Mouse (Mus musculus) intestine, embryonic 15.5 days (tissue): ENCODE measurements around the gene Mapk11. TPM values are rescaled to one million over a fixed set of nuclear protein-coding genes. Genes with fewer than 3 reads are reported as not detected.
A peak's percentile ranks its signal among the peaks of the same experiment; 100 is the strongest.

Experiments
- ATAC-seq: fragments of 200-750 bp; cut with Nextera tagmentation; 2 replicates; pipeline ENCODE4 v1.8.0; 2017; ENCODE audit warnings: moderate TSS enrichment, moderate library complexity
- H3K27ac ChIP-seq: fragments of 300-500 bp; sonication (generic); 2 replicates; pipeline ENCODE4 v1.5.1; 2015; ENCODE audit warnings: mild to moderate bottlenecking, inconsistent platforms
- H3K27me3 ChIP-seq: fragments of 300-500 bp; sonication (generic); replicated peaks from 2 replicates; pipeline ENCODE4 v1.6.1; 2015; ENCODE audit warnings: inconsistent platforms
- H3K36me3 ChIP-seq: fragments of 300-500 bp; sonication (generic); 2 replicates; pipeline ENCODE4 v1.6.1; 2015; ENCODE audit warnings: inconsistent platforms
- H3K4me1 ChIP-seq: fragments of 300-500 bp; sonication (generic); replicated peaks from 2 replicates; pipeline ENCODE4 v1.6.1; 2015; ENCODE audit warnings: inconsistent platforms
- H3K4me2 ChIP-seq: fragments of 300-500 bp; sonication (generic); replicated peaks from 2 replicates; pipeline ENCODE4 v1.6.1; 2015; ENCODE audit warnings: mild to moderate bottlenecking, inconsistent platforms
- H3K4me3 ChIP-seq: fragments of 300-500 bp; sonication (generic); replicated peaks from 2 replicates; pipeline ENCODE4 v1.5.1; 2015; ENCODE audit warnings: inconsistent platforms
- H3K9ac ChIP-seq: fragments of 300-500 bp; sonication (generic); 2 replicates; pipeline ENCODE4 v1.6.1; 2015; ENCODE audit warnings: inconsistent platforms
- H3K9me3 ChIP-seq: fragments of 300-500 bp; sonication (generic); 2 replicates; pipeline ENCODE4 v1.6.1; 2016; ENCODE audit warnings: inconsistent platforms
- WGBS: fragments of 180-500 bp; shearing (Covaris S2); methylation state at CpG from one replicate; pipeline ENCODE4 v1.1.7; 2015; 5-methylcytosine and 5-hydroxymethylcytosine counted together
- polyA plus RNA-seq: library from polyadenylated mRNA; unstranded; fragments of >200 nt; fragmentation: Nextera tagmentation; extraction: Ambion mirVana; gene quantifications from 2 replicates; pipeline ENCODE4 v1.2.1, GENCODE M21; 2015

Gene Mapk11
- polyA plus RNA-seq, 1 experiment from 2014 or later = 6.0 TPM

GRCm38 (mm10) chr15:89137378-89138045 is 11.9 kb downstream of the Mapk11 start:
- no peak for ATAC-seq
- 72% methylated on average over 11 of the region's 11 CpGs for WGBS
- Histone ChIP-seq H3K4me3 (no peak overlapping the region), H3K9me3 (no peaks in the 10 kb centered on the region), H3K36me3 (no peaks in the 10 kb centered on the region), H3K27ac (no peak overlapping the region), H3K4me2 (no peak overlapping the region), H3K9ac (no peak overlapping the region), H3K4me1 (peaks cover 18% of the 10 kb centered on the region), H3K27me3 (peaks cover 28% of the 10 kb centered on the region)

- Histone ChIP-seq H3K27me3 (peaks cover 27% of the 10 kb centered on the region), H3K27ac (no peak overlapping the region), H3K4me2 (no peak overlapping the region), H3K9ac (no peak overlapping the region), H3K36me3 (no peaks in the 10 kb centered on the region), H3K4me3 (no peak overlapping the region), H3K4me1 (peaks cover 16% of the 10 kb centered on the region), H3K9me3 (no peaks in the 10 kb centered on the region)
- ATAC-seq = no peak
- WGBS = 95% methylated on average over 5 of the region's 5 CpGs
These were observed 12.8 kb downstream of the Mapk11 start for GRCm38 (mm10) chr15:89136461-89137155.

- Histone ChIP-seq H3K9ac (no peak overlapping the region), H3K27ac (no peak overlapping the region), H3K4me1 (peaks cover 16% of the 10 kb centered on the region), H3K4me2 (no peak overlapping the region), H3K27me3 (no peaks in the 10 kb centered on the region), H3K9me3 (no peaks in the 10 kb centered on the region), H3K36me3 (no peaks in the 10 kb centered on the region), H3K4me3 (no peak overlapping the region)
- ATAC-seq = no peak
- 86% methylated on average over 3 of the region's 3 CpGs for WGBS
These were observed 18.1 kb downstream of the Mapk11 start for GRCm38 (mm10) chr15:89131316-89131715.

- no peak overlapping the region for H3K4me2 ChIP-seq
- H3K9me3 ChIP-seq = no peaks in the 10 kb centered on the region
- no peak for ATAC-seq
These were observed 19.2 kb downstream of the Mapk11 start for GRCm38 (mm10) chr15:89130245-89130644.

DNA sequence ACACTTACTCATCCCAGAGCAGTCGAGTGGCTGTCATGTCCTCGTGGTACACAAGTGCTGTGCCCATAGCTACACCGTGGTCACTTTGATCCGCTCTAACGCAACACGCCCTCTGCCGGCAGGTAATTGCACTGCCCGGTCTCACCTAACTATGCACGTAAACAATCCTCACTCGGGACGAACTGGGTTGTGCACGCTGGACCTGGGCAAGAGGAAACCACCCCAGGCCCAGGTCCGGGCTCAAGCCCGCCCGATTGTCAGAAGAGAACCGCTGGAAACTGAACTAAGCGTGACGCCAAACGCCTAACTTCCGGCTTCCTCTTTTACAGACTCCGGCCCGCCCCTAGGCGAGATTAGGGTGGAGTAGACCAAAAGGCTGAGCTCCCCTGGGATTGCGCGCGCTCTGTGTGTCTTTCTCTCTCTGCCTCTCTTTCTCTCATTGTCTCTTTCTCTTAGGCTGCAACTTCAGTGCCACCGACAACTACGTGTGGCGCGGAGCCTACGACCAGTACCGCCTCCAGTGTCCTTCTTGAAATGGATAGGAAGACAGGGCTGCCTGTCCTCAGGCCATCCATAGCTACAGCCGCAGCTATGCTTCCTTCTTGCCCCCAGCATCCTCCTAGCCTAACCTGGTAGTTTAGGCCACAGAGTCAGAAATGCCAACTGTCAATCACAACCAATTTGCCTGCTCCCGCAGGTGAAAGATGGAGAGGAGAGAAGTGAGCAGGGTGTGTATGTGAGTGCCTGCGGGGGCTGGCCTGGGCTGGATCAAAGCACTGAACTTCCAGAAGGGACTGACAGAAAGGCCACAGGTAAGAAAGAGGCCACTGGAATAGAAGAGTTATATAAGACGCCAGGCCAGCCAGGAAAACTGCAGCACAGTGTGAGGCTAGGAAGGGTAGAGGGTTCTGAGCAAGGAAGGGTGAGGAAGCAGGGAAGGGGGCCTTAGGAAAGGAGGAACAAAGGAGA is 20.8 kb downstream of the Mapk11 start, which contains the start of gene Hdac10:
Gene Hdac10, minus strand, starts transcription at position 319 of the 969 bp plus-strand sequence.
- H3K4me2 ChIP-seq = peak within 1 kb of the TSS; percentile 91
- peak within 1 kb of the TSS; percentile 87 for H3K27ac ChIP-seq
- H3K9me3 ChIP-seq = no peaks in the 10 kb centered on the region
- peak within 1 kb of the TSS; percentile 68 for H3K9ac ChIP-seq
- peak; percentile 92 for ATAC-seq
- H3K4me3 ChIP-seq = peak within 1 kb of the TSS; percentile 65
- 2% methylated on average over 36 of the region's 36 CpGs for WGBS
- H3K27me3 ChIP-seq = no peaks in the 10 kb centered on the region
- peaks cover 22% of the 10 kb centered on the region for H3K4me1 ChIP-seq
- H3K36me3 ChIP-seq = no peaks in the 10 kb centered on the region

More at GRCm38 (mm10) chr15:89130245-89130644, 19.2 kb downstream of the Mapk11 start:
- Histone ChIP-seq H3K4me1 (peaks cover 16% of the 10 kb centered on the region), H3K27ac (no peak overlapping the region), H3K9ac (no peak overlapping the region), H3K4me3 (no peak overlapping the region), H3K27me3 (no peaks in the 10 kb centered on the region), H3K36me3 (no peaks in the 10 kb centered on the region)

DNA sequence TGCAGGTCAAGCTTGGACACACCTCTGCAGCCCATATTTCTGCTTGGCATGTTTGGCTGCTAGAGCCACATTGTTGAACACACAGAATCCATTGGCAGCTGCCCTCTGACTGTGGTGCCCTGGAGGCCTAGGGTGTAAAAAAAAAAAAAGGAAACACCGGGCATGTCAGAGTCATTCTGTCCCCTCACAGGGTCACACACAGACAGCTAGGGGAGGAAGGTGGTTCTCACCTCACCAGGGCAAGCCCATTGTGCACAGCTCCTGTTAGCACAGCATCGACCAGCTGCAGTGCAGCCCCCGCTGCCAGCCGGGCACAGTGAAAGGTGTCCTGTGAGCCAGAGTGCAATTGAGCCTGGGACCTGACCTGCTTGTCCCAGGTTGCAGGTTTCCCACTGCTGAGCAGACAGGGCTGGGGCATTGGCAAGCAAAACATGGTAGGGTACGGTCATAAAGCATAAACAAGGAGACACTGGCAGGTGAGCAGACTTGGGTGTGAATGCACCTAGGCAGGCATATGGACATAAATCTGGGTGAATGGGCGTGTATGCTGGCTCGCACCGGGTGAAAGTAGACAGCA is 22.0 kb downstream of the Mapk11 start:
- H3K27me3 ChIP-seq = no peaks in the 10 kb centered on the region
- H3K36me3 ChIP-seq = no peaks in the 10 kb centered on the region
- H3K4me1 ChIP-seq = peaks cover 28% of the 10 kb centered on the region
- ATAC-seq = no peak
- H3K9me3 ChIP-seq = no peaks in the 10 kb centered on the region
- peak overlapping the region; percentile 68; the same call in 1 of the 2 replicates for H3K9ac ChIP-seq
- 73% methylated on average over 8 of the region's 8 CpGs for WGBS
- peak overlapping the region; percentile 91 for H3K4me2 ChIP-seq
- no peak overlapping the region for H3K27ac ChIP-seq
- H3K4me3 ChIP-seq = peak overlapping the region; percentile 65

DNA sequence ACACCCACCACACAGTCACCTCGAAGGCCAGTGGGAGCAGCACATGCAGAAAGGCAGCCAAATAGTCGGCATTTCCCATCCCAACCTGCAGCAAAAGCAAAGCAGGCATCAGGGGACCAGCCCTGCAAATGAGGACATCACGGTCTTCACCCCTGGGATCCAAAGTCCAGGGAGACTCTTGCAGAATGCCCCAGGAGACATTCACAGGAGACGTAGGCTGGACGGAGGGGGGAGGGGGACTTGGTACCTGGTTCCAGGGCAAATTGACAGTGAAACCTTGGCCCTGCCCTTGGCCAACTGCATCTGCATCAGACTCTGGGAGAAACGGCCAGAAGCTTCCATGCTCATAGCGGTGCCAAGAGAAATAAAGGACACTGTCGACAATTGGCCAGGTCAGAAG is 22.8 kb downstream of the Mapk11 start:
- no peak overlapping the region for H3K27ac ChIP-seq
- ATAC-seq = no peak
- H3K4me3 ChIP-seq = no peak overlapping the region
- 89% methylated on average over 8 of the region's 8 CpGs for WGBS
- H3K36me3 ChIP-seq = no peaks in the 10 kb centered on the region
- H3K9ac ChIP-seq = no peak overlapping the region
- no peak overlapping the region for H3K4me2 ChIP-seq
- H3K9me3 ChIP-seq = no peaks in the 10 kb centered on the region
- H3K27me3 ChIP-seq = no peaks in the 10 kb centered on the region
- H3K4me1 ChIP-seq = peaks cover 36% of the 10 kb centered on the region

DNA sequence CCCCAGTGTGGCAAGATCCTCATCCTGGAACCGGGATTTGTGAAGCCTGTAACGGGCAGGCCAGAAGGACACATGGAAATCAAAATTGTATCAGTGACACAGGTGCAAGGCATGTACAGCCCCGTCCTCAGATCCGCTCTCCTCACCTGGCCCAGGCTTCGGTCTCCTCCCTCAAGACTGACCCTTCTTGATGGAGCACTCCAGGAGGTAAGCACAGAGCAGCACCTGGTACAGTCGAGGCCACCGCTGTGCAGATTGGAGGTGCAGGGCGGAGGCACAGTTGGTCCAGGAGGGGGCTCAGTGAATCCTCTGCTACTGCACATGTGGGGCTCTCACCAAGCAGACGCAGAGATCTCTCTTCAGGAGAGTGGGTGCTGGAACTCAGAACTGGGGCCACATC is 24.1 kb downstream of the Mapk11 start:
- ATAC-seq = no peak
- peaks cover 38% of the 10 kb centered on the region for H3K4me1 ChIP-seq
- WGBS = 92% methylated on average over 9 of the region's 9 CpGs

DNA sequence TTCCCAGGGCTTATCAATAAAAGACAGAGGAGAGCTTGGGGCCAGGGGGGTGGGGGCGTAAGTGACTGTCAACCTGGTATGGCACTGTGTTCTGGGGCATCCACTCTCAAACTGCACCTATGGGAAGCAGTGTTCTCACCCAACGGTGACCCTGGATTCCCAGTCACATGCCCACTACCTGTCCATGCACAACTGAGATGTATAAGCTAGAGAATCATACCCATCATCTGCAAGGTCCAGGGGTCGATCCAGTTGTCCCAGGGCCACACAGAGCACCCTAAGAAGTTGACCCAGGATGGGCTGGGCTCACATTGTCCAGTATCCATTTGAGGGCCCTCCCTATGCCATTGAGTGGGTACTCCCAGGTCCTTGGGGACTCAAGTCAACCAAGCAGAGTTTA is 25.1 kb downstream of the Mapk11 start:
- Histone ChIP-seq H3K27ac (no peak overlapping the region), H3K27me3 (no peaks in the 10 kb centered on the region), H3K4me1 (peaks cover 45% of the 10 kb centered on the region), H3K9me3 (no peaks in the 10 kb centered on the region), H3K9ac (no peak overlapping the region), H3K4me3 (no peak overlapping the region), H3K4me2 (no peak overlapping the region), H3K36me3 (0 out of 2 replicates have a peak, but pooled peaks cover 3% of the 10 kb centered on the region)
- WGBS = 91% methylated on average over 3 of the region's 3 CpGs
- no peak for ATAC-seq

More for the DNA sequence above, 24.1 kb downstream of the Mapk11 start:
- Histone ChIP-seq H3K9ac (no peak overlapping the region), H3K4me3 (no peak overlapping the region), H3K9me3 (no peaks in the 10 kb centered on the region), H3K4me2 (no peak overlapping the region), H3K27me3 (no peaks in the 10 kb centered on the region), H3K27ac (no peak overlapping the region), H3K36me3 (no peaks in the 10 kb centered on the region)

GRCm38 (mm10) chr15:89123595-89123994 is 25.8 kb downstream of the Mapk11 start:
- Histone ChIP-seq H3K9me3 (no peaks in the 10 kb centered on the region), H3K4me1 (peaks cover 41% of the 10 kb centered on the region), H3K27me3 (no peaks in the 10 kb centered on the region), H3K27ac (peak overlapping the region; percentile 74), H3K36me3 (peaks cover 6% of the 10 kb centered on the region; the same call in 1 of the 2 replicates), H3K4me2 (peak overlapping the region; percentile 91), H3K9ac (peak overlapping the region; percentile 81), H3K4me3 (peak overlapping the region; percentile 79)
- ATAC-seq = no peak
- 31% methylated on average over 11 of the region's 11 CpGs for WGBS

DNA sequence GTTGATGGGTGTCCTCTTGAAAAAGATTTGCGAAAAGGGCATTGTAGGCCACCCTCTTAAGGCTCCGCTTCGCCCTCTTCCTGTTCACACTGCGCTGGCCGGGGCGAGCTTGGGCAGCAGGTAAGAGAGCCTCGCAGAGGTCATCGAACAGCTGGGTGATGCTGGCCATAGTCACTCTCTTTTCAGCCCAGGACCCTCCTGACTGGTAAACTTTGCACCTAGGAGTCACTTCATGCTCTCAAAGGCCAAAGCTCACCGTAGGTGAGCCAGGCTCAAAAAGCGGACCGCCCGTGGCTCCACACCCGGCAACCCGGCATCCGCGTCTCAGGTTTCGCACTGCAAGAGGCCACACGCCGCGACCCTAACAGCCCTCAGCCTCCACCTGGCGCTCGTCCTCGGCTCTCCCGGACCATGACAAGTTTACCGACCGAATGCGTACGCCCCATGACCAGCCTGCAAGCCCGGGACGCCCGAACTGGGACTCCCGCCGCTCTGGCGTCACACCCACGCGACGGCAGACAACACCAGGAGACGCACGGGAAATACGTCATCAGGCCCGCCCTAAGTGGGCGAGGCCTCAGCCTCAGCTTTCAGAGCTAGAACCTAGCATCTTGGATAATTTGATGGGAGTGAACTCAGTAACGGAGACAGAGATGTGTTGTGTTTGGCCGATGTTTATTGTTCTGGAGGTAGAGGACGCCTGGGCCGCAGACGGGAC is 26.6 kb downstream of the Mapk11 start, which contains the start of gene Tubgcp6:
Gene Tubgcp6, minus strand, starts transcription at position 464 of the 718 bp plus-strand sequence.
- Histone ChIP-seq H3K9me3 (no peaks in the 10 kb centered on the region), H3K36me3 (peaks cover 6% of the 10 kb centered on the region; the same call in 1 of the 2 replicates), H3K4me1 (peaks cover 38% of the 10 kb centered on the region), H3K4me3 (peak within 1 kb of the TSS; percentile 79), H3K27ac (peak within 1 kb of the TSS; percentile 74), H3K9ac (peak within 1 kb of the TSS; percentile 81), H3K4me2 (peak within 1 kb of the TSS; percentile 91), H3K27me3 (no peaks in the 10 kb centered on the region)
- ATAC-seq = peak; percentile 91
- WGBS = under 1% methylated on average over 47 of the region's 47 CpGs
